Mouse (Mus musculus) limb, embryonic 11.5 days (tissue): ENCODE results near the gene Abhd12. TPM values are rescaled to one million over a fixed set of nuclear protein-coding genes. Genes with fewer than 3 reads are reported as not detected.

Source experiments
- ATAC-seq: fragments of 200-750 bp; cut with Nextera tagmentation; 2 replicates; pipeline ENCODE4 v1.8.0; 2017; ENCODE audit warnings: low read depth; ENCODE audit not compliant: insufficient number of reproducible peaks, low FRiP score, low TSS enrichment
- DNase-seq: peaks from one replicate; pipeline ENCODE4 v3.0.0-alpha.2; 2015; ENCODE audit warnings: low spot score
- H3K27ac ChIP-seq: fragments of 300-500 bp; sonication (generic); replicated peaks from 2 replicates; pipeline ENCODE4 v1.5.1; 2014; ENCODE audit warnings: low read depth, mild to moderate bottlenecking, low read length
- H3K27me3 ChIP-seq: fragments of 300-500 bp; sonication (generic); 2 replicates; pipeline ENCODE4 v1.6.1; 2014; ENCODE audit warnings: mild to moderate bottlenecking, low read length, mixed read lengths; ENCODE audit not compliant: control insufficient read depth, insufficient read depth
- H3K36me3 ChIP-seq: fragments of 300-500 bp; sonication (generic); 2 replicates; pipeline ENCODE4 v1.6.1; 2014; ENCODE audit warnings: mild to moderate bottlenecking, low read length, moderate library complexity, mixed read lengths; ENCODE audit not compliant: control insufficient read depth, insufficient read depth
- H3K4me1 ChIP-seq: fragments of 300-500 bp; sonication (generic); 2 replicates; pipeline ENCODE4 v1.6.1; 2014; ENCODE audit warnings: low read length, mixed read lengths; ENCODE audit not compliant: control insufficient read depth, insufficient read depth
- H3K4me2 ChIP-seq: fragments of 300-500 bp; sonication (generic); 2 replicates; pipeline ENCODE4 v1.6.1; 2014; ENCODE audit warnings: low read depth, mild to moderate bottlenecking, moderate library complexity; ENCODE audit not compliant: severe bottlenecking
- H3K4me3 ChIP-seq: fragments of 300-500 bp; sonication (generic); 2 replicates; pipeline ENCODE4 v1.5.1; 2014; ENCODE audit warnings: low read depth, low read length
- H3K9ac ChIP-seq: fragments of 300-500 bp; sonication (generic); 2 replicates; pipeline ENCODE4 v1.6.1; 2014; ENCODE audit warnings: mild to moderate bottlenecking, low read length
- H3K9me3 ChIP-seq: fragments of 300-500 bp; sonication (generic); 2 replicates; pipeline ENCODE4 v1.6.1; 2016; ENCODE audit warnings: low read length; ENCODE audit not compliant: control insufficient read depth
- WGBS: fragments of 180-500 bp; shearing (Covaris S2); extraction: QIAGEN DNeasy Blood & Tissue Kit; methylation state at CpG from one replicate; pipeline ENCODE4 v1.1.7; 2014; 5-methylcytosine and 5-hydroxymethylcytosine counted together
- polyA plus RNA-seq: library from polyadenylated mRNA; unstranded; fragments of >200 nt; fragmentation: Nextera tagmentation; extraction: Ambion mirVana; gene quantifications from 2 replicates; pipeline ENCODE4 v1.2.1, GENCODE M21; 2014

Gene Abhd12
- polyA plus RNA-seq, 1 experiment from 2014 or later: 50.1 TPM

DNA sequence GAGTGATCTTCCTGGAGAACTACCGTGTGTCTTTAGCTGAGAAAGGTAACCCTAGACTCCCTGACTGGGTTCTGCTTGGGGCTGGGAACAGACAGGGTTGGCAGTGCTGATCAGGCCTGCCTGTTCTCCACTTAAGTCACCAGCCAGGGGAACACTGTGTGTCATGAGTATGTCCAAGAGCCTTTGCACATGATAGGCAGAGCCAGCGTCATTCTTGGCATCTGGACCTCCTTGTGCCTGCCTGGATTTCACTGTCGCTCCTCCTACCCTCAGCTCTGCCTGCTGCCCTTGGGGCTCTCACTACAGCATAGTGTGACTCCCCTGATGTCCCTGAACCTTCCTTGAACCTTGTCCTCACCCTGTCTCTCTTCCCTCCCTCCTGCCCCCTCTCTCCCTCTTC, 78.1 kb downstream of the Abhd12 start:
- DNase-seq: no peak
- Histone ChIP-seq H3K9ac (no peak overlapping the region), H3K27me3 (no peaks in the 10 kb centered on the region), H3K9me3 (no peaks in the 10 kb centered on the region), H3K27ac (no peak overlapping the region), H3K36me3 (peaks cover 19% of the 10 kb centered on the region), H3K4me3 (no peak overlapping the region), H3K4me1 (no peaks in the 10 kb centered on the region), H3K4me2 (no peak overlapping the region)
- ATAC-seq: no peak
- 90% methylated on average over 3 of the region's 3 CpGs for WGBS

DNA sequence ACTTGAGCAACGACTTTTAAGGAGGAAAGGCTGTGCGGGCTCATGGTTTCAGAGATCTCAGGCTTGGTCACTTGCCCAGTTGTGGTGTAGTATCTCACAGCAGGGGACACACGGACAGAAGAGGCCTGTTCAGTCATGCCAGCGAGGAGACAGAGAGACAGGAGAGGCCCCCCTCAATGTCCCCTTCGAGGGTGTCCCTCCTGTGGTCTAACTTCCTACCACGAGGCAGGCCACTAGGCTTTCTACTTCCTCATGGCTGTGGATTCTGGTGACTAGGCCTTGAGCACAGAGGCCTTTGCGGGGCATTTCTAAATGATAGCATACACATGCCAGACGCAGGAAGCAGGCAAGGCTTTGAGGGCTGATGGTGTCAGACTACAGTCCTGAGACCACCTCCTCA, 81.6 kb downstream of the Abhd12 start:
- Histone ChIP-seq H3K27me3 (no peaks in the 10 kb centered on the region), H3K4me2 (no peak overlapping the region), H3K9me3 (no peaks in the 10 kb centered on the region), H3K27ac (no peak overlapping the region), H3K4me1 (no peaks in the 10 kb centered on the region), H3K4me3 (no peak overlapping the region), H3K36me3 (peaks cover 17% of the 10 kb centered on the region; the same call in 1 of the 2 replicates), H3K9ac (no peak overlapping the region)
- DNase-seq: no peak
- no peak for ATAC-seq
- WGBS: 81% methylated on average over 8 of the region's 8 CpGs

DNA sequence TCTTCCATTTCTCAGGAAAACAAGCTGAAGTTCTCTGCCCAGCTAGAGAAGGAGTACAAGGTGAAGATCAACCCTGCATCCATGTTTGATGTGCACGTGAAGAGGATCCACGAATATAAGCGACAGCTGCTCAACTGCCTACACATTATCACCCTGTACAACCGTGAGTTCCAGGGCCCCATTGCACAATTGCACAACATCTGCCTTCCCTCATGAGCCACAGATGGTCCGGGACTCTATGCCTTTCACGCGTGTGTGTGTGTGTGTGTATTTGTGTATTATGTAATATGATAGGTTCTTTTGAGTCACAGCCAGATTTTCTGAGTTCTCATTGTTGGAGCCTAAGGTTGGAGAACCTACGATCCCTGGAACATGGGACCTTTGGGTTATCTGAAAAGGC, 83.8 kb downstream of the Abhd12 start:
- peaks cover 7% of the 10 kb centered on the region; the same call in 1 of the 2 replicates for H3K36me3 ChIP-seq
- DNase-seq (no peak), ATAC-seq (no peak)
- no peak overlapping the region for H3K4me3 ChIP-seq
- WGBS: 94% methylated on average over 8 of the region's 8 CpGs
- H3K4me2 ChIP-seq: no peak overlapping the region
- H3K9me3 ChIP-seq: no peaks in the 10 kb centered on the region
- no peaks in the 10 kb centered on the region for H3K27me3 ChIP-seq
- H3K4me1 ChIP-seq: no peaks in the 10 kb centered on the region
- no peak overlapping the region for H3K9ac ChIP-seq
- H3K27ac ChIP-seq: no peak overlapping the region

DNA sequence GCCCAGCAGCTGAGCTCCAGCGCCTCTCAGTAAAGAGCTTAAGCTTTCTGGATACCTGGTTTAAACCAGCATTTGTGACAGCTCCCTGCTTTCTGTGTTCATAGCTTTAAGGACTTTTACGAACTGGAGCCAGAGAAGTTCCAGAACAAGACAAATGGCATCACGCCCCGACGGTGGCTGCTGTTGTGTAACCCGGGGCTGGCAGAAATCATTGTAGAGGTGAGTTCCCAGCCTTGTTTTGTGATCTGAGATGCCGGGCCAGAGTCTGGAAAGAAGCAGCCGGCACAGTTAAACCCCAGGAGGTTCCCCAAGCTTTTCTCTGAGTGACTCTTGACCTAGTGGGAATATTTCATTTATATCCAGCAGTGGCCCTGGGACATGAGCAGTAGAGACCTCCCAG, 85.8 kb downstream of the Abhd12 start:
- DNase-seq (no peak), ATAC-seq (no peak)
- H3K36me3 ChIP-seq: peaks cover 10% of the 10 kb centered on the region; the same call in 1 of the 2 replicates
- no peak overlapping the region for H3K4me2 ChIP-seq
- no peak overlapping the region for H3K27ac ChIP-seq
- no peaks in the 10 kb centered on the region for H3K4me1 ChIP-seq
- no peak overlapping the region for H3K4me3 ChIP-seq
- no peaks in the 10 kb centered on the region for H3K27me3 ChIP-seq
- no peaks in the 10 kb centered on the region for H3K9me3 ChIP-seq
- H3K9ac ChIP-seq: no peak overlapping the region
- 84% methylated on average over 8 of the region's 8 CpGs for WGBS

DNA sequence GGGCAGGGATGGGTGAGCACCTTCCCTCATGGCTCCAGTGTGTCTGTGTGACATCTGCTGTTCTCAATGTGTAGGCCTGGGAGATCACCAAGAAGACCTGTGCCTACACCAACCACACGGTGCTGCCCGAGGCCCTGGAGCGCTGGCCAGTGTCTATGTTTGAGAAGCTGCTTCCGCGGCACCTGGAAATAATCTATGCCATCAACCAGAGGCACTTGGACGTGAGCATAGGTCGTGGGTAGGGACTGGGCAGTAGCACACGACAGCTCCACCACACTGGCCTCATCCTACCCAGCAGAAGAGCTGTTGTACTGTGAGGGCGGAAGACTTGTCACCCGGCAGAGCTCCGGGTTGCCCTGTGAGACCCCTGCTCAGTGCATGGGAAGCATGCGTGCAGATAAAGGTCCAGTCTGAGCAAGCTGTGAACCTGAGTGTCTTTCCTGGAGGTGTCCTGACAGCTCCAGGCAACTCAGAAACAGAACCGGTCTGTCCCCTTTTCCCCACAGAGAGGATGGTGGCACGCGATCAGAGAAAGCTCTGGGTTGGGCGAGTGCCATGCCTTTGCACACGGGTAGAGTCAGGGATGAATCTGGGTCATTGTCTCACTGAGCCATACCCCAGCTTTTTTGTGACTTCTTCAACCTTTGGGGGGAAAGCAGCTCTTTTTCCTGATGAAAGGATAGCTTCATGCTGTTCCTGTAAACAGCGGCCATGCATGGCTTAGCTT, 87.7 kb downstream of the Abhd12 start:
- no peak overlapping the region for H3K27ac ChIP-seq
- no peak for ATAC-seq

DNA sequence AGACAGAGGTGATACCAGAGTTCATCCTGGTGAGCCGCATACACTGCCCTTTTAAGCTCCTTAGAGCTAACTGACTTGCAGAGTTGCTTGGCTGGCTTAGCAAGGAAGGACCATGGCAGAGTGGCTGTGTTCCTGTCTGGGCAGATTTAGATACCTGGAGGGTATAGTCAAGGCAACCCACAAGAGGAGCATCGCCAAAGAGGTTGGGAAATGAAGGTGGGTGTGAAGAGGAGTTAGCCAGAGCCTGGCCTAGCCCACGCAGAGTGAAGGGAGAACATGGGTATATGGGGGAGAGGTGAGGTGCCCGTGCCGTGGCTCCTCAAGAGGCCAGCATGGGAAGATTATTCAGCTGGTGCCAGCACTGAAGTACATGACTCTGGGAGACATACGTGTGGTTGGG, 91.7 kb downstream of the Abhd12 start:
- Histone ChIP-seq H3K4me3 (no peak overlapping the region), H3K9me3 (no peaks in the 10 kb centered on the region), H3K36me3 (peaks cover 13% of the 10 kb centered on the region; the same call in 1 of the 2 replicates), H3K27ac (no peak overlapping the region), H3K4me2 (no peak overlapping the region), H3K4me1 (no peaks in the 10 kb centered on the region), H3K9ac (no peak overlapping the region), H3K27me3 (no peaks in the 10 kb centered on the region)
- 96% methylated on average over 6 of the region's 6 CpGs for WGBS
- ATAC-seq (no peak), DNase-seq (no peak)

More for the DNA sequence above, 87.7 kb downstream of the Abhd12 start:
- DNase-seq: no peak
- Histone ChIP-seq H3K9me3 (no peaks in the 10 kb centered on the region), H3K36me3 (peaks cover 12% of the 10 kb centered on the region; the same call in 1 of the 2 replicates), H3K4me3 (no peak overlapping the region), H3K4me2 (no peak overlapping the region), H3K27me3 (no peaks in the 10 kb centered on the region), H3K9ac (no peak overlapping the region), H3K4me1 (no peaks in the 10 kb centered on the region)
- WGBS: 91% methylated on average over 18 of the region's 18 CpGs

DNA sequence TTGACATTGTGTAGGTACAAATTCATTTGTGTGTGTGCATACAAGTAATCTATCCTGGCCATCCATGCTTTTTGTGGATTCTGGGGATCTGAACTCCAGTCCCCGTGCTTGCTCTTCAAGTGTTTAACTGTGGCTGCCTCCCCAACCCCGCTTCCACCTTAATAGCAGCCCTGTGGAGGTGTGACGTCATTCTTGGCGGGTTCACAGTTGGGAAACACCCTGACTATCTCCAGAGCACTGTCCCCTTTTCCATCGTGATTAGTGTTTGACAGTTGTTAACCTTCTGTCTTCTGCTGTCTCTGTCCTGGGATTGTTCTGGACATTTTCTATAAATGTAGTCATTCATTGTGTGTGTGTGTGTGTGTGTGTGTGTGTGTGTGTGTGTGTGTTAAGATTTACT, 93.9 kb downstream of the Abhd12 start:
- Histone ChIP-seq H3K36me3 (peaks cover 12% of the 10 kb centered on the region; the same call in 1 of the 2 replicates), H3K4me3 (no peak overlapping the region), H3K9me3 (no peaks in the 10 kb centered on the region), H3K4me2 (no peak overlapping the region), H3K27me3 (no peaks in the 10 kb centered on the region), H3K4me1 (no peaks in the 10 kb centered on the region), H3K27ac (no peak overlapping the region), H3K9ac (no peak overlapping the region)
- DNase-seq (no peak), ATAC-seq (no peak)
- WGBS: 74% methylated on average over 5 of the region's 5 CpGs

DNA sequence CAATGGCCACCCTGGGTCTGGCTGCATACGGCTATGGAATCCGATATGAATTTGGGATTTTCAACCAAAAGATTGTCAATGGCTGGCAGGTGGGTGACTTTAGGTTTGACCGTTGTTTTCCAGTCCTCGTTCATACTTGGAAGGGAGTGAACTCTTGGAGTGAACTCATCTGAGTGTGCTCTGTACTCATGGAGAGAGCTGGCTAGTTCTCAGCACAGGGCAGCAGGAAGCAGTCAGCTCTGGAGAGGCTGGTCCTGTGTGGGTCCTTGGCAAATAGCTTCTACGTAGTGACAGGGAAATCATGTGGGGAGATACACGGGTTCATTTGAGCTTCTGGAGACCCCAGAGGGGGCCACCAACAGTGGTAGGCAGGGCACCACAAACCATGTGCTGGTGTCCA, 95.7 kb downstream of the Abhd12 start:
- no peak for ATAC-seq
- H3K4me1 ChIP-seq: no peaks in the 10 kb centered on the region
- H3K27me3 ChIP-seq: no peaks in the 10 kb centered on the region
- no peak overlapping the region for H3K4me2 ChIP-seq
- peaks cover 10% of the 10 kb centered on the region; the same call in 1 of the 2 replicates for H3K36me3 ChIP-seq
- H3K4me3 ChIP-seq: no peak overlapping the region
- no peak for DNase-seq
- no peaks in the 10 kb centered on the region for H3K9me3 ChIP-seq
- H3K27ac ChIP-seq: no peak overlapping the region
- no peak overlapping the region for H3K9ac ChIP-seq
- 94% methylated on average over 6 of the region's 6 CpGs for WGBS

DNA sequence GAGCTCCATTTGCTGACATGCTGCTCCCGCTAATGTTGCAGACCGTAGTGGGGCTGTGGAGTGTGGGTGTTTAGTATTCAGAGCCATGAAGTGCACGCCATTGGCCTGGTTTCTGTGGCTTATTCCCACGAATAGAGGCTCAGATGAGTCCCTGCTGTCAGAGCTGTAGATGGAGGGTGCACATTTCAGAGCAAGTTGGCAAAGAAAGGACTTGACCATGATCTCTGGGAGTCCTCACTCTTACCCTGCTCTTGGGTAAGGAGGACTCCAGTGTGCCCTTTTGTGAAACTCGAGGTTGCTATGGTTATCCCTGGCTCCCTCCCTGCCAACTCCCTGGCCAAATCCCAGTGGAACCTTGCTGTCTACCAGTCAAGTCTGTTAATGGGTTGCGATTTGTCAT, 96.2 kb downstream of the Abhd12 start:
- Histone ChIP-seq H3K36me3 (peaks cover 6% of the 10 kb centered on the region; the same call in 1 of the 2 replicates), H3K4me1 (no peaks in the 10 kb centered on the region), H3K9me3 (no peaks in the 10 kb centered on the region), H3K27ac (no peak overlapping the region), H3K4me2 (no peak overlapping the region), H3K27me3 (no peaks in the 10 kb centered on the region), H3K4me3 (no peak overlapping the region), H3K9ac (no peak overlapping the region)
- ATAC-seq (no peak), DNase-seq (no peak)
- 86% methylated on average over 6 of the region's 6 CpGs for WGBS
